Mouse (Mus musculus) limb, embryonic 14.5 days (tissue): Measurements from ENCODE around the gene Zc3h7a. TPM values are rescaled to one million over a fixed set of nuclear protein-coding genes. Genes with fewer than 3 reads are reported as not detected.

Experiments
- ATAC-seq: fragments of 200-750 bp; cut with Nextera tagmentation; 2 replicates; pipeline ENCODE4 v1.8.0; 2017; ENCODE audit warnings: low read depth, moderate number of reproducible peaks, moderate TSS enrichment; ENCODE audit not compliant: low FRiP score
- DNase-seq: peaks from one replicate; pipeline ENCODE4 v3.0.0-alpha.2; 2015; ENCODE audit warnings: low spot score
- H3K27ac ChIP-seq: fragments of 300-500 bp; sonication (generic); replicated peaks from 2 replicates; pipeline ENCODE4 v1.5.1; 2014; ENCODE audit warnings: low read depth, mild to moderate bottlenecking, low read length, moderate library complexity, mixed read lengths
- H3K27me3 ChIP-seq: fragments of 300-500 bp; sonication (generic); 2 replicates; pipeline ENCODE4 v1.6.1; 2014; ENCODE audit warnings: low read length, mixed read lengths; ENCODE audit not compliant: control insufficient read depth, insufficient read depth
- H3K36me3 ChIP-seq: fragments of 300-500 bp; sonication (generic); 2 replicates; pipeline ENCODE4 v1.6.1; 2014; ENCODE audit warnings: mild to moderate bottlenecking, low read length, moderate library complexity, mixed read lengths; ENCODE audit not compliant: control insufficient read depth, insufficient read depth
- H3K4me1 ChIP-seq: fragments of 300-500 bp; sonication (generic); 2 replicates; pipeline ENCODE4 v1.6.1; 2014; ENCODE audit warnings: antibody characterized with exemption, low read length, mixed read lengths; ENCODE audit not compliant: control insufficient read depth, insufficient read depth
- H3K4me2 ChIP-seq: fragments of 300-500 bp; sonication (generic); replicated peaks from 2 replicates; pipeline ENCODE4 v1.6.1; 2014; ENCODE audit warnings: low read depth, mild to moderate bottlenecking, low read length, moderate library complexity; ENCODE audit not compliant: severe bottlenecking
- H3K4me3 ChIP-seq: fragments of 300-500 bp; sonication (generic); replicated peaks from 2 replicates; pipeline ENCODE4 v1.5.1; 2014; ENCODE audit warnings: low read length
- H3K9ac ChIP-seq: fragments of 300-500 bp; sonication (generic); 2 replicates; pipeline ENCODE4 v1.6.1; 2014; ENCODE audit warnings: mild to moderate bottlenecking, low read depth, low read length, moderate library complexity; ENCODE audit not compliant: severe bottlenecking
- H3K9me3 ChIP-seq: fragments of 300-500 bp; sonication (generic); 2 replicates; pipeline ENCODE4 v1.6.1; 2016; ENCODE audit warnings: low read length; ENCODE audit not compliant: control insufficient read depth
- POLR2A ChIP-seq: fragments of 200-500 bp; IDR thresholded peaks from 2 replicates; pipeline ENCODE4 v1.8.0; 2012; ENCODE audit warnings: inconsistent platforms, mild to moderate bottlenecking, moderate library complexity, borderline replicate concordance; ENCODE audit not compliant: insufficient read depth, insufficient read length; ENCODE audit errors: extremely low read depth
- WGBS: fragments of 180-500 bp; shearing (Covaris S2); extraction: QIAGEN DNeasy Blood & Tissue Kit; methylation state at CpG from one replicate; pipeline ENCODE4 v1.1.7; 2014; 5-methylcytosine and 5-hydroxymethylcytosine counted together
- polyA plus RNA-seq, 2 experiments: library from polyadenylated mRNA; depleted of rRNA in 1 of 2; stranded (reverse) in 1 of 2; unstranded in 1 of 2; fragments of >200 nt; fragmentation: Nextera tagmentation in 1 of 2; extraction: Ambion mirVana in 1 of 2; gene quantifications; 2 replicates each; pipeline versions ENCODE4 v1.2.1 to v1.2.3; 2012 to 2014

The Zc3h7a gene
- polyA plus RNA-seq, 2 experiments, result 94.9 to 218 TPM

GRCm38 (mm10) chr16:11124110-11124509, 52.1 kb downstream of the Zc3h7a start:
- DNase-seq (no peak), ATAC-seq (no peak)
- Histone ChIP-seq H3K9me3 (no peaks in the 10 kb centered on the region), H3K4me2 (no peak overlapping the region), H3K27ac (no peak overlapping the region), H3K36me3 (peaks cover 74% of the 10 kb centered on the region), H3K4me1 (no peaks in the 10 kb centered on the region), H3K9ac (no peak overlapping the region), H3K4me3 (no peak overlapping the region), H3K27me3 (no peaks in the 10 kb centered on the region)
- 97% methylated on average over 1 of the region's 1 CpGs for WGBS
- TF ChIP-seq POLR2A, result no peak

- H3K27ac ChIP-seq, result no peak overlapping the region
- H3K27me3 ChIP-seq, result no peaks in the 10 kb centered on the region
- DNase-seq (no peak), ATAC-seq (no peak)
- H3K36me3 ChIP-seq, result peaks cover 71% of the 10 kb centered on the region
- no peaks in the 10 kb centered on the region for H3K9me3 ChIP-seq
- H3K4me2 ChIP-seq, result no peak overlapping the region
- H3K9ac ChIP-seq, result no peak overlapping the region
- TF ChIP-seq POLR2A, result no peak
- WGBS, result 90% methylated on average over 2 of the region's 2 CpGs
- no peaks in the 10 kb centered on the region for H3K4me1 ChIP-seq
- H3K4me3 ChIP-seq, result no peak overlapping the region
Measured at GRCm38 (mm10) chr16:11122625-11123024, 53.6 kb downstream of the Zc3h7a start.

GRCm38 (mm10) chr16:11109198-11109740, 66.9 kb downstream of the Zc3h7a start:
- H3K4me1 ChIP-seq, result no peaks in the 10 kb centered on the region

GRCm38 (mm10) chr16:11104905-11105304, 71.3 kb downstream of the Zc3h7a start:
- TF ChIP-seq POLR2A, result no peak
- Histone ChIP-seq H3K4me1 (no peaks in the 10 kb centered on the region), H3K36me3 (peaks cover 39% of the 10 kb centered on the region), H3K9ac (no peak overlapping the region), H3K4me2 (no peak overlapping the region), H3K27me3 (no peaks in the 10 kb centered on the region), H3K27ac (no peak overlapping the region), H3K4me3 (no peak overlapping the region), H3K9me3 (no peaks in the 10 kb centered on the region)
- DNase-seq, result no peak
- WGBS, result 55% methylated on average over 1 of the region's 1 CpGs
- no peak for ATAC-seq

More at GRCm38 (mm10) chr16:11109198-11109740, 66.9 kb downstream of the Zc3h7a start:
- peak; percentile 49 for DNase-seq
- H3K9me3 ChIP-seq, result no peaks in the 10 kb centered on the region
- H3K4me2 ChIP-seq, result no peak overlapping the region
- no peaks in the 10 kb centered on the region for H3K27me3 ChIP-seq
- H3K27ac ChIP-seq, result no peak overlapping the region
- no peak overlapping the region for H3K4me3 ChIP-seq
- ATAC-seq, result no peak
- H3K36me3 ChIP-seq, result peaks cover 23% of the 10 kb centered on the region
- 76% methylated on average over 4 of the region's 4 CpGs for WGBS
- TF ChIP-seq POLR2A, result no peak
- H3K9ac ChIP-seq, result no peak overlapping the region

DNA sequence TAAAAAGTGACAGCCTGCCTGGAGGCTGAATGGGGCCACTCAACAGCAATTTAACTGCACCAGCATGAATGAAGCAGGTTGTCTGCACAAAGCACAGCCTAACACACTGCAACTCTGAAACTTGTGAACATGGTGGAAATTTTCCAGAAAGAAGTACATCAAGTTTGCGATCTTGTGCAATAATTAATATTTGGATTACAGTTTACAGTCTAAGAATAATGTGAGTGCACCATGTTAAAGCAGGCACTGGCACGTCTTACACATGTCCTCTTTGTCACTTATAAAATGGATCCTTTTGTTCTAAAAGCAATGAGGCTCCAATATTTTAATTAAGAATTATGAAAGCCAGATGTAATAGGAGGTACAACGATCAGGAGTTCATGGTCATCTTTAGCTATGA, 78.9 kb downstream of the Zc3h7a start:
- Histone ChIP-seq H3K9me3 (no peaks in the 10 kb centered on the region), H3K4me1 (no peaks in the 10 kb centered on the region), H3K4me2 (no peak overlapping the region), H3K27me3 (no peaks in the 10 kb centered on the region), H3K36me3 (peaks cover 41% of the 10 kb centered on the region), H3K4me3 (no peak overlapping the region), H3K27ac (no peak overlapping the region), H3K9ac (no peak overlapping the region)
- no peak for ATAC-seq
- WGBS, result 56% methylated on average over 3 of the region's 3 CpGs
- TF ChIP-seq POLR2A, result no peak
- DNase-seq, result no peak
